Mouse (Mus musculus): ENCODE results near the gene Txnrd2. TPM values are rescaled to one million over a fixed set of nuclear protein-coding genes. Genes with fewer than 3 reads are reported as not detected.

Gene Txnrd2
- polyA plus RNA-seq, 1 experiment = 16.0 TPM

DNA sequence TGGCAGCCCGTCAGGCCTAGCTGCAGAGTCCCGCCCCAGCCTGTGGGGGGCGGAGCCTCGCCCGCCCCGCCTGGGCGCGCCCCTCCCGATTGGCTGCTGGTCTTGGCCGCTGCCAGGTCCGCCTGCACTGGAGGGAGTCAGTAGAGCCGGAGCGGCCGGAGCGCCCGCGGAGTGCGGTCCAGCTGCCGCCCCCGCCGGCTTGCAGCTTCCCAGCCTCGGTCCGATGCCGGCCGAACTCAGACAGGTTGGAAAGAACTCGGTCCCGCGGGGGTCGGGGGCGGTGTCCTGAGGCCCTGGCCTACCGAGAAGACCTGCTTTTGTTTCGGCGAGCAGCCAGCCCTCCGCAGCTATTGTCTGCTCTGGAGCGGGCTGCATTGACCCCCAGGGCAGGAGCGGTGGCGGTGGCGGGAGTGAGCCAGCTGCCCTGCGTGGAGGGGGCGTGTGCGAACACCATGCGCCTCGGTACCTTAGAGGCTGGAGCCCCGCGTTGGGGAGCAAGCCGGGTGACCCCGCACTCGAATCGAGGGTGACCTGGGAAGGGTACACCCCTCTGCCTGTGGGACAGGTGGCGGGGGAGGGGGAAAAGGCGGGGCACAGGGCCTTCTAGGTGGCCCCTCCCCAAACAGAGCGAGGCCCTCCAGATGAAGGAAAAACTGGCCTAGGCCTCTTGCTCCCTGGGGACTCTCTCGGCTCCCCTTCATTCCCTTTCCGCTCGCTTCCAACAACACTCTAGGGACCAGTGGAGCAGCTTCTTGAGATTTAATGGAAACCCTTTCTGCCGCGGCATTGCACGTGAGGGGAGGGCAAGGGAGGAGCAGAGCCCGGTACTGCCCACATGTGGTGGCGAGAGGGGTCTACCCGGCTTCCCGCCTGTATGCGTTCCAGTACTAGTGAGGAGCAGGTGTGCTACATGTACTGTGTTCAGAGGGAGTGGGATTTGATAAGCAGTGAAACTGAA, 33.4 kb upstream of the Txnrd2 start:
- no peaks in the 10 kb centered on the region for H3K27me3 ChIP-seq (ENCODE audit: control insufficient read depth)

GRCm38 (mm10) chr16:18393595-18393994, 32.6 kb upstream of the Txnrd2 start:
- H3K4me1 ChIP-seq (ENCODE audit: control insufficient read depth) = peaks cover 69% of the 10 kb centered on the region

More for the DNA sequence above, 33.4 kb upstream of the Txnrd2 start:
- Histone ChIP-seq H3K4me1 (ENCODE audit: control insufficient read depth) (peaks cover 75% of the 10 kb centered on the region), H3K36me3 (ENCODE audit: control insufficient read depth) (peaks cover 10% of the 10 kb centered on the region), H3K4me3 (replicated peaks) (peak overlapping the region; percentile 71), H3K9me3 (ENCODE audit: control insufficient read depth, low read length) (no peaks in the 10 kb centered on the region)
- TF ChIP-seq TAL1 (IDR thresholded peaks at IDR 0.05; ENCODE audit: low read length) = no peak
- TF ChIP-seq GATA1 (IDR thresholded peaks at IDR 0.05; ENCODE audit: low read length) = no peak

GRCm38 (mm10) chr16:18394056-18394455, 32.1 kb upstream of the Txnrd2 start:
- Histone ChIP-seq H3K36me3 (ENCODE audit: control insufficient read depth) (peaks cover 23% of the 10 kb centered on the region), H3K9me3 (ENCODE audit: control insufficient read depth, low read length) (no peaks in the 10 kb centered on the region), H3K4me1 (ENCODE audit: control insufficient read depth) (peaks cover 68% of the 10 kb centered on the region), H3K4me3 (replicated peaks) (no peak overlapping the region), H3K27me3 (ENCODE audit: control insufficient read depth) (no peaks in the 10 kb centered on the region)
- TF ChIP-seq TAL1 (IDR thresholded peaks at IDR 0.05; ENCODE audit: low read length) = no peak
- no peak for TF ChIP-seq GATA1 (IDR thresholded peaks at IDR 0.05; ENCODE audit: low read length)

More at GRCm38 (mm10) chr16:18393595-18393994, 32.6 kb upstream of the Txnrd2 start:
- Histone ChIP-seq H3K27me3 (ENCODE audit: control insufficient read depth) (no peaks in the 10 kb centered on the region), H3K9me3 (ENCODE audit: control insufficient read depth, low read length) (no peaks in the 10 kb centered on the region), H3K36me3 (ENCODE audit: control insufficient read depth) (peaks cover 19% of the 10 kb centered on the region), H3K4me3 (replicated peaks) (peak overlapping the region; percentile 71)
- TF ChIP-seq GATA1 (IDR thresholded peaks at IDR 0.05; ENCODE audit: low read length) = no peak

GRCm38 (mm10) chr16:18394777-18395619, 31.2 kb upstream of the Txnrd2 start:
- peaks cover 68% of the 10 kb centered on the region for H3K4me1 ChIP-seq (ENCODE audit: control insufficient read depth)
- no peak for TF ChIP-seq TAL1 (IDR thresholded peaks at IDR 0.05; ENCODE audit: low read length)
- no peak for TF ChIP-seq GATA1 (IDR thresholded peaks at IDR 0.05; ENCODE audit: low read length)
- no peaks in the 10 kb centered on the region for H3K27me3 ChIP-seq (ENCODE audit: control insufficient read depth)

DNA sequence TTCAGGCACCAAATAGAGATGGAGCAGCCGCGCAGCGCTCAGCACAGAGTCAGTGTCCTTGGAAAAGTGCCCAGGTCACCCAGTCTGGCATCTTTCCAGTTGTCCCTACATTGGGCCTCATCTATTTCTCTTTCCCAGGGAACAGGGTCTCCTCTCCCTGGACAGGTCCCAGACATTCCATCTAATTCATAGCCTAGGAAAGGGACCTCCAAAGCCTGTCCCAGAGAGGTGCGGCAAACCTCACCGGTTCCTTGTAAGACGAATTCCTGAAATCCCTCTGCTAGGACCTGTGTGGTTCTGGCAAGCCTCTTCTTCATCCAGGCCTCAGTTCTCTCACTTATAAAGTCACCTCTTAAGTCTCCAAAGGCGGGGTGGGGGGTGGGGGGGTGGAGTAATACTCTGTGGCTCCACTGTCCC, 30.6 kb upstream of the Txnrd2 start:
- Histone ChIP-seq H3K4me1 (ENCODE audit: control insufficient read depth) (peaks cover 62% of the 10 kb centered on the region), H3K4me3 (replicated peaks) (no peak overlapping the region), H3K9me3 (ENCODE audit: control insufficient read depth, low read length) (no peaks in the 10 kb centered on the region), H3K36me3 (ENCODE audit: control insufficient read depth) (peaks cover 39% of the 10 kb centered on the region), H3K27me3 (ENCODE audit: control insufficient read depth) (no peaks in the 10 kb centered on the region)
- TF ChIP-seq TAL1 (IDR thresholded peaks at IDR 0.05; ENCODE audit: low read length) (no peak), GATA1 (IDR thresholded peaks at IDR 0.05; ENCODE audit: low read length) (no peak)

More at GRCm38 (mm10) chr16:18394777-18395619, 31.2 kb upstream of the Txnrd2 start:
- Histone ChIP-seq H3K36me3 (ENCODE audit: control insufficient read depth) (peaks cover 33% of the 10 kb centered on the region), H3K4me3 (replicated peaks) (no peak overlapping the region), H3K9me3 (ENCODE audit: control insufficient read depth, low read length) (no peaks in the 10 kb centered on the region)

DNA sequence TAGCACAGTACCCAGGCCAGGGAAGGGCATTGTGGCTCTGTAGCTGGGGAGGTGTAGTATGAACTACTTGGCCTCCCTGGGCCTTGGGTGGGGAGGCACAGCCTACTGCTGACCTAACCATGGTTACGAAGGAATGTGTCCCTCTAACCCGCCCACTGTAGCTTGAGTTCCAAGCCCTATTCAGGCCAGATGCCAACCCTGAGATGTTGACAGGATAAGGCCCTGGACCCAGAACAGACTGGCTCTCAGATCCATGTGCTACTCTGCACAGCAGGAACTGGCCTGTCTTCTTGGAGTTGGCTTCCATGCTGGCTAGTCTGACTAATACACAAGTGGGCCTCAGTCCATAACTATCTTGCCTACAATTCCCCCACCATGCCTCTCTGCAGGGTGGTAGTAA, 30.0 kb upstream of the Txnrd2 start:
- no peak for TF ChIP-seq TAL1 (IDR thresholded peaks at IDR 0.05; ENCODE audit: low read length)
- no peak for TF ChIP-seq GATA1 (IDR thresholded peaks at IDR 0.05; ENCODE audit: low read length)
- H3K4me3 ChIP-seq (replicated peaks) = no peak overlapping the region
- no peaks in the 10 kb centered on the region for H3K27me3 ChIP-seq (ENCODE audit: control insufficient read depth)
- no peaks in the 10 kb centered on the region for H3K9me3 ChIP-seq (ENCODE audit: control insufficient read depth, low read length)
- peaks cover 57% of the 10 kb centered on the region for H3K4me1 ChIP-seq (ENCODE audit: control insufficient read depth)
- H3K36me3 ChIP-seq (ENCODE audit: control insufficient read depth) = peaks cover 45% of the 10 kb centered on the region

- H3K36me3 ChIP-seq (ENCODE audit: control insufficient read depth) = peaks cover 53% of the 10 kb centered on the region
- peaks cover 49% of the 10 kb centered on the region for H3K4me1 ChIP-seq (ENCODE audit: control insufficient read depth)
- H3K9me3 ChIP-seq (ENCODE audit: control insufficient read depth, low read length) = no peaks in the 10 kb centered on the region
- no peaks in the 10 kb centered on the region for H3K27me3 ChIP-seq (ENCODE audit: control insufficient read depth)
- H3K4me3 ChIP-seq (replicated peaks) = no peak overlapping the region
- TF ChIP-seq TAL1 (IDR thresholded peaks at IDR 0.05; ENCODE audit: low read length) (no peak), GATA1 (IDR thresholded peaks at IDR 0.05; ENCODE audit: low read length) (no peak)
These were observed 29.2 kb upstream of the Txnrd2 start for GRCm38 (mm10) chr16:18396791-18397621.

- Histone ChIP-seq H3K27me3 (ENCODE audit: control insufficient read depth) (no peaks in the 10 kb centered on the region), H3K4me3 (replicated peaks) (no peak overlapping the region), H3K36me3 (ENCODE audit: control insufficient read depth) (peaks cover 83% of the 10 kb centered on the region), H3K4me1 (ENCODE audit: control insufficient read depth) (peaks cover 28% of the 10 kb centered on the region), H3K9me3 (ENCODE audit: control insufficient read depth, low read length) (no peaks in the 10 kb centered on the region)
- TF ChIP-seq GATA1 (IDR thresholded peaks at IDR 0.05; ENCODE audit: low read length) (no peak), TAL1 (IDR thresholded peaks at IDR 0.05; ENCODE audit: low read length) (no peak)
These were observed 26.2 kb upstream of the Txnrd2 start for GRCm38 (mm10) chr16:18400028-18400427.
